Mouse (Mus musculus) heart, embryonic 15.5 days (tissue): ENCODE data around the gene Lpar5. TPM values are rescaled to one million over a fixed set of nuclear protein-coding genes. Genes with fewer than 3 reads are reported as not detected.
"Not testable (repeated sequence)": the region's sequence is repeated elsewhere in the genome, so short reads cannot be mapped to it uniquely, and the experiment has no call there.

ENCODE experiments used
- ATAC-seq: fragments of 200-750 bp; cut with Nextera tagmentation; replicated peaks from 2 replicates; pipeline ENCODE4 v1.8.0; 2017; ENCODE audit warnings: low read depth, moderate TSS enrichment; ENCODE audit not compliant: insufficient number of reproducible peaks, insufficient read depth, low FRiP score
- H3K27ac ChIP-seq: fragments of 300-500 bp; sonication (generic); 2 replicates; pipeline ENCODE4 v1.5.1; 2015; ENCODE audit warnings: mild to moderate bottlenecking, inconsistent platforms
- H3K27me3 ChIP-seq: fragments of 300-500 bp; sonication (generic); 2 replicates; pipeline ENCODE4 v1.6.1; 2015; ENCODE audit warnings: inconsistent platforms
- H3K36me3 ChIP-seq: fragments of 300-500 bp; sonication (generic); 2 replicates; pipeline ENCODE4 v1.6.1; 2015; ENCODE audit warnings: mild to moderate bottlenecking, inconsistent platforms
- H3K4me1 ChIP-seq: fragments of 300-500 bp; sonication (generic); replicated peaks from 2 replicates; pipeline ENCODE4 v1.6.1; 2015; ENCODE audit warnings: inconsistent platforms
- H3K4me2 ChIP-seq: fragments of 300-500 bp; sonication (generic); 2 replicates; pipeline ENCODE4 v1.6.1; 2015; ENCODE audit warnings: inconsistent platforms, mild to moderate bottlenecking, moderate library complexity
- H3K4me3 ChIP-seq: fragments of 300-500 bp; sonication (generic); 2 replicates; pipeline ENCODE4 v1.5.1; 2015; ENCODE audit warnings: mild to moderate bottlenecking, inconsistent platforms
- H3K9ac ChIP-seq: fragments of 300-500 bp; sonication (generic); 2 replicates; pipeline ENCODE4 v1.6.1; 2015; ENCODE audit warnings: mild to moderate bottlenecking, inconsistent platforms
- H3K9me3 ChIP-seq: fragments of 300-500 bp; sonication (generic); replicated peaks from 2 replicates; pipeline ENCODE4 v1.6.1; 2016; ENCODE audit warnings: inconsistent platforms
- WGBS: fragments of 180-500 bp; shearing (Covaris S2); methylation state at CpG from one replicate; pipeline ENCODE4 v1.1.7; 2015; ENCODE audit warnings: mixed read lengths; 5-methylcytosine and 5-hydroxymethylcytosine counted together
- polyA plus RNA-seq: library from polyadenylated mRNA; unstranded; fragments of >200 nt; fragmentation: Nextera tagmentation; extraction: Ambion mirVana; gene quantifications from 2 replicates; pipeline ENCODE4 v1.2.1, GENCODE M21; 2015

The Lpar5 gene
- polyA plus RNA-seq, result 0.35 and 0.90 TPM in 2 replicates

GRCm38 (mm10) chr6:125067571-125067995, at the start of gene Lpar5:
Lpar5 (plus strand) TSS chr6:125067920.
- no peak for ATAC-seq
- WGBS, result 57% methylated on average over 8 of the region's 8 CpGs

GRCm38 (mm10) chr6:125030532-125030931, 37.2 kb upstream of the Lpar5 start:
- 39% methylated on average over 8 of the region's 9 CpGs for WGBS
- H3K4me3 ChIP-seq, H3K9me3 ChIP-seq, H3K27ac ChIP-seq, H3K27me3 ChIP-seq, H3K4me1 ChIP-seq, H3K4me2 ChIP-seq, H3K9ac ChIP-seq: not testable (repeated sequence)
- 0 out of 2 replicates have a peak, but pooled peaks have one; percentile 31 for ATAC-seq
- H3K36me3 ChIP-seq, result peaks cover 54% of the 10 kb centered on the region

More at GRCm38 (mm10) chr6:125067571-125067995, at the start of gene Lpar5:
- Histone ChIP-seq H3K27me3 (no peaks in the 10 kb centered on the region), H3K9ac (no peak within 1 kb of the TSS), H3K27ac (no peak within 1 kb of the TSS), H3K9me3 (no peaks in the 10 kb centered on the region), H3K4me1 (peaks cover 12% of the 10 kb centered on the region), H3K4me2 (no peak within 1 kb of the TSS), H3K36me3 (no peaks in the 10 kb centered on the region), H3K4me3 (no peak within 1 kb of the TSS)

GRCm38 (mm10) chr6:125031604-125032003, 36.1 kb upstream of the Lpar5 start:
- Histone ChIP-seq H3K9me3 (no peaks in the 10 kb centered on the region), H3K9ac (no peak overlapping the region), H3K4me2 (no peak overlapping the region), H3K27me3 (no peaks in the 10 kb centered on the region), H3K4me3 (no peak overlapping the region), H3K4me1 (no peaks in the 10 kb centered on the region), H3K27ac (no peak overlapping the region), H3K36me3 (peaks cover 55% of the 10 kb centered on the region)
- 88% methylated on average over 16 of the region's 16 CpGs for WGBS
- ATAC-seq, result 0 out of 2 replicates have a peak, but pooled peaks have one; percentile 39

- peak overlapping the region; percentile 80 for H3K4me2 ChIP-seq
- no peak for ATAC-seq
- no peaks in the 10 kb centered on the region for H3K9me3 ChIP-seq
- H3K9ac ChIP-seq, result peak overlapping the region; percentile 19; the same call in 1 of the 2 replicates
- H3K27me3 ChIP-seq, result no peaks in the 10 kb centered on the region
- 85% methylated on average over 4 of the region's 4 CpGs for WGBS
- H3K36me3 ChIP-seq, result peaks cover 32% of the 10 kb centered on the region
- H3K4me3 ChIP-seq, result peak overlapping the region; percentile 77
- peaks cover 17% of the 10 kb centered on the region for H3K4me1 ChIP-seq
- peak overlapping the region; percentile 79 for H3K27ac ChIP-seq
Observed at GRCm38 (mm10) chr6:125038666-125039065, 29.1 kb upstream of the Lpar5 start.

GRCm38 (mm10) chr6:125039131-125039530, 28.6 kb upstream of the Lpar5 start:
- 4% methylated on average over 8 of the region's 8 CpGs for WGBS
- Histone ChIP-seq H3K4me3 (peak overlapping the region; percentile 77), H3K36me3 (peaks cover 32% of the 10 kb centered on the region), H3K4me1 (peaks cover 17% of the 10 kb centered on the region), H3K9me3 (no peaks in the 10 kb centered on the region), H3K27ac (peak overlapping the region; percentile 79), H3K9ac (peak overlapping the region; percentile 19; the same call in 1 of the 2 replicates), H3K27me3 (no peaks in the 10 kb centered on the region), H3K4me2 (peak overlapping the region; percentile 80)
- no peak for ATAC-seq

GRCm38 (mm10) chr6:125039533-125040153, 28.1 kb upstream of the Lpar5 start, which contains the start of gene Ing4:
Ing4 (plus strand) TSS chr6:125039760.
- peak within 1 kb of the TSS; percentile 66 for H3K9ac ChIP-seq
- H3K4me2 ChIP-seq, result peak within 1 kb of the TSS; percentile 80
- peaks cover 17% of the 10 kb centered on the region for H3K4me1 ChIP-seq
- H3K36me3 ChIP-seq, result peaks cover 34% of the 10 kb centered on the region
- ATAC-seq, result peak; percentile 95
- no peaks in the 10 kb centered on the region for H3K9me3 ChIP-seq
- peak within 1 kb of the TSS; percentile 77 for H3K4me3 ChIP-seq
- H3K27me3 ChIP-seq, result no peaks in the 10 kb centered on the region
- under 1% methylated on average over 26 of the region's 26 CpGs for WGBS
- H3K27ac ChIP-seq, result peak within 1 kb of the TSS; percentile 79

GRCm38 (mm10) chr6:125040221-125040620, 27.5 kb upstream of the Lpar5 start:
- Histone ChIP-seq H3K36me3 (peaks cover 33% of the 10 kb centered on the region), H3K9me3 (no peaks in the 10 kb centered on the region), H3K27ac (peak overlapping the region; percentile 73), H3K9ac (peak overlapping the region; percentile 66), H3K27me3 (no peaks in the 10 kb centered on the region), H3K4me2 (peak overlapping the region; percentile 80), H3K4me3 (peak overlapping the region; percentile 77), H3K4me1 (peaks cover 17% of the 10 kb centered on the region)
- no peak for ATAC-seq
- 13% methylated on average over 7 of the region's 7 CpGs for WGBS

GRCm38 (mm10) chr6:125041047-125041446, 26.7 kb upstream of the Lpar5 start:
- Histone ChIP-seq H3K9me3 (no peaks in the 10 kb centered on the region), H3K27ac (no peak overlapping the region), H3K36me3 (peaks cover 31% of the 10 kb centered on the region), H3K4me3 (no peak overlapping the region), H3K27me3 (no peaks in the 10 kb centered on the region), H3K9ac (no peak overlapping the region), H3K4me2 (peak overlapping the region; percentile 80; the same call in 1 of the 2 replicates), H3K4me1 (peaks cover 17% of the 10 kb centered on the region)
- WGBS, result 79% methylated on average over 7 of the region's 7 CpGs
- ATAC-seq, result no peak

- WGBS, result 76% methylated on average over 7 of the region's 7 CpGs
- no peaks in the 10 kb centered on the region for H3K9me3 ChIP-seq
- ATAC-seq, result no peak
- no peaks in the 10 kb centered on the region for H3K27me3 ChIP-seq
- peaks cover 20% of the 10 kb centered on the region for H3K4me1 ChIP-seq
- no peak overlapping the region for H3K9ac ChIP-seq
- H3K36me3 ChIP-seq, result peaks cover 30% of the 10 kb centered on the region
- H3K4me2 ChIP-seq, result no peak overlapping the region
- H3K27ac ChIP-seq, result no peak overlapping the region
- no peak overlapping the region for H3K4me3 ChIP-seq
Observed at GRCm38 (mm10) chr6:125042081-125042480, 25.6 kb upstream of the Lpar5 start.

- 33% methylated on average over 5 of the region's 5 CpGs for WGBS
Observed at GRCm38 (mm10) chr6:125046691-125047090, 21.0 kb upstream of the Lpar5 start.

GRCm38 (mm10) chr6:125049678-125050077, 18.0 kb upstream of the Lpar5 start, which contains the start of gene Acrbp:
Acrbp (plus strand) TSS chr6:125049689.
- Histone ChIP-seq H3K9me3 (no peaks in the 10 kb centered on the region), H3K36me3 (peaks cover 71% of the 10 kb centered on the region), H3K27ac (no peak within 1 kb of the TSS), H3K4me3 (no peak within 1 kb of the TSS), H3K27me3 (no peaks in the 10 kb centered on the region), H3K4me1 (0 out of 2 replicates have a peak, but pooled peaks cover 3% of the 10 kb centered on the region), H3K9ac (no peak within 1 kb of the TSS), H3K4me2 (no peak within 1 kb of the TSS)
- ATAC-seq, result no peak
- WGBS, result 41% methylated on average over 20 of the region's 20 CpGs

More at GRCm38 (mm10) chr6:125046691-125047090, 21.0 kb upstream of the Lpar5 start:
- Histone ChIP-seq H3K9ac (no peak overlapping the region), H3K4me1 (0 out of 2 replicates have a peak, but pooled peaks cover 3% of the 10 kb centered on the region), H3K4me3 (no peak overlapping the region), H3K27me3 (no peaks in the 10 kb centered on the region), H3K9me3 (no peaks in the 10 kb centered on the region), H3K4me2 (no peak overlapping the region), H3K27ac (no peak overlapping the region), H3K36me3 (peaks cover 65% of the 10 kb centered on the region)
- 0 out of 2 replicates have a peak, but pooled peaks have one; percentile 33 for ATAC-seq
